Mouse (Mus musculus): ENCODE measurements at regions not wholly inside any gene's neighbourhood (a gene's known extent, or its start where the extent isn't known, plus 50 kb on each side); places are given as distances from the start of the nearest gene placed in this dataset.
A peak's percentile ranks its signal among the peaks of the same experiment; 100 is the strongest.

GRCm38 (mm10) chr17:51397973-51398372, 218.8 kb upstream of the Tbc1d5 start:
- no peak for DNase-seq (ENCODE audit: low spot score)

- DNase-seq (ENCODE audit: low spot score) = no peak
These were observed 214.6 kb upstream of the Tbc1d5 start for GRCm38 (mm10) chr17:51393771-51394221.

- no peak for DNase-seq (ENCODE audit: low spot score)
These were observed 212.7 kb upstream of the Tbc1d5 start for GRCm38 (mm10) chr17:51391871-51392270.

GRCm38 (mm10) chr17:51382552-51382951, 203.4 kb upstream of the Tbc1d5 start:
- no peak for DNase-seq (ENCODE audit: low spot score)

- no peak for DNase-seq (ENCODE audit: low spot score)
These were observed 192.9 kb upstream of the Tbc1d5 start for GRCm38 (mm10) chr17:51371937-51372479.

- DNase-seq (ENCODE audit: low spot score) = no peak
These were observed 191.8 kb upstream of the Tbc1d5 start for GRCm38 (mm10) chr17:51370990-51371389.

GRCm38 (mm10) chr17:51370085-51370484, 190.9 kb upstream of the Tbc1d5 start:
- no peak for DNase-seq (ENCODE audit: low spot score)

- DNase-seq (ENCODE audit: low spot score) = no peak
These were observed 183.6 kb upstream of the Tbc1d5 start for GRCm38 (mm10) chr17:51362801-51363200.

GRCm38 (mm10) chr17:51362271-51362670, 183.1 kb upstream of the Tbc1d5 start:
- no peak for DNase-seq (ENCODE audit: low spot score)

- no peak for DNase-seq (ENCODE audit: low spot score)
These were observed 179.2 kb upstream of the Tbc1d5 start for GRCm38 (mm10) chr17:51358362-51358739.

GRCm38 (mm10) chr17:51357690-51358361, 178.7 kb upstream of the Tbc1d5 start:
- no peak for DNase-seq (ENCODE audit: low spot score)

- DNase-seq (ENCODE audit: low spot score) = no peak
These were observed 177.3 kb upstream of the Tbc1d5 start for GRCm38 (mm10) chr17:51356447-51356846.

GRCm38 (mm10) chr17:51321868-51322267, 142.7 kb upstream of the Tbc1d5 start:
- no peak for DNase-seq (ENCODE audit: low spot score)

- no peak for DNase-seq (ENCODE audit: low spot score)
These were observed 141.9 kb upstream of the Tbc1d5 start for GRCm38 (mm10) chr17:51321025-51321424.

GRCm38 (mm10) chr17:51304964-51305363, 125.8 kb upstream of the Tbc1d5 start:
- DNase-seq (ENCODE audit: low spot score) = no peak

GRCm38 (mm10) chr17:51290741-51291140, 111.6 kb upstream of the Tbc1d5 start:
- DNase-seq (ENCODE audit: low spot score) = no peak

GRCm38 (mm10) chr17:51288751-51289150, 109.6 kb upstream of the Tbc1d5 start:
- peak; percentile 39 for DNase-seq (ENCODE audit: low spot score)

- no peak for DNase-seq (ENCODE audit: low spot score)
These were observed 108.7 kb upstream of the Tbc1d5 start for GRCm38 (mm10) chr17:51287878-51288277.

GRCm38 (mm10) chr17:51285362-51285761, 106.2 kb upstream of the Tbc1d5 start:
- no peak for DNase-seq (ENCODE audit: low spot score)

GRCm38 (mm10) chr17:51278771-51279170, 99.6 kb upstream of the Tbc1d5 start:
- DNase-seq (ENCODE audit: low spot score) = no peak

GRCm38 (mm10) chr17:51278094-51278493, 98.9 kb upstream of the Tbc1d5 start:
- no peak for DNase-seq (ENCODE audit: low spot score)

- no peak for DNase-seq (ENCODE audit: low spot score)
These were observed 98.0 kb upstream of the Tbc1d5 start for GRCm38 (mm10) chr17:51277161-51277560.

- DNase-seq (ENCODE audit: low spot score) = no peak
These were observed 92.9 kb upstream of the Tbc1d5 start for GRCm38 (mm10) chr17:51272025-51272424.

- DNase-seq (ENCODE audit: low spot score) = no peak
These were observed 83.8 kb upstream of the Tbc1d5 start for GRCm38 (mm10) chr17:51262946-51263345.

All from adipocyte (in vitro differentiated cells).